Mouse (Mus musculus) C2C12 (cell line): Measurements from ENCODE around the gene Iqsec1.

ENCODE experiments used
- CEBPB ChIP-seq: IDR thresholded peaks from one replicate; pipeline ENCODE4 v1.6.1; 2011; ENCODE audit warnings: low read depth, mild to moderate bottlenecking, control low read depth, moderate library complexity
- CTCF ChIP-seq: IDR thresholded peaks from one replicate; pipeline ENCODE4 v1.5.1; 2011; ENCODE audit not compliant: control insufficient read depth, insufficient read depth, insufficient read length
- FOSL1 ChIP-seq: IDR thresholded peaks from one replicate; pipeline ENCODE4 v1.8.0; 2011; ENCODE audit warnings: mild to moderate bottlenecking, low read length; ENCODE audit not compliant: poor library complexity, insufficient read depth, severe bottlenecking
- MAX ChIP-seq: IDR thresholded peaks from one replicate; pipeline ENCODE4 v1.6.1; 2011; ENCODE audit warnings: mild to moderate bottlenecking, control low read depth
- MYOD1 ChIP-seq: IDR thresholded peaks from one replicate; pipeline ENCODE4 v1.6.1; 2011; ENCODE audit warnings: low read depth; ENCODE audit not compliant: control insufficient read depth, insufficient read length
- MYOG ChIP-seq: IDR thresholded peaks from one replicate; pipeline ENCODE4 v1.6.1; 2011; ENCODE audit not compliant: control insufficient read depth, insufficient read length; ENCODE audit errors: extremely low read depth
- USF1 ChIP-seq: IDR thresholded peaks from one replicate; pipeline ENCODE4 v1.6.1; 2011; ENCODE audit warnings: low read depth, mild to moderate bottlenecking, control low read depth, moderate library complexity

DNA sequence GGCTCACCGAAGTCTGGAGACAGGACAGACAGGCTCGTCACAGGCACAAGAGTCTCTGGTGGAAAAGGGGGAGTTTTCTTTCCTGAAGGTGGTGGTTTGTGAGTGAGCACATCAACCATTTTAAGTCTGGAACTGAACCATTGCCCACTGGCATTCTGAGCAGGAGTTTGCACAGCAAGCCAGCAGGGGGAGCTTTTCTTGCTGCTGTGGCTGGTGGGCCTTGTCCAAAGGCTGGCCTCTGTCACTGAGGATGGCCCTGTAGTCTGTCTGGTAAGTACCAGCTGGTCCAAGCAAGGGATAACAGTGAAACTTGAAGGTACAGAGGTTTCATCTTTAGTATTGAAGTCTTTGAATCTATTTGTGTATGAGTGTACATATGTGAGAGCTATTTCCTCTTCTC, 334.7 kb downstream of the Iqsec1 start:
- TF ChIP-seq CEBPB (no peak), CTCF (peak; percentile 8), MAX (no peak), MYOG (no peak), MYOD1 (no peak), USF1 (no peak), FOSL1 (no peak)
